Comparison of ENCODE assay signal across 11 mouse cellular contexts in genomic region chr9:116802602-116803001, GRCm38 (mm10).
DNase-seq lines count a peak whose midpoint lies in the region; ATAC-seq and TF ChIP-seq lines count a peak whose summit lies in the region.
"Had no signal": no experiment of that assay in that cellular context is flagged by ENCODE, and none has a peak within 500 bp of the region (broad histone marks: within the 10 kb centered on the region; RNA-seq: fewer than 3 reads in every experiment).

No protein-coding gene starts in this region.

- CTCF ChIA-PET in Patski (lab: Charles Lee) = no interaction called here

- DNase-seq in gastrocnemius, adult 18-20 months (ENCODE audit: low spot score) = peak; percentile 12
- no peak for DNase-seq in gastrocnemius, postnatal 14 days
- peak in 1 of 2 experiments; percentile 12 for DNase-seq in layer of hippocampus, adult 2 months (ENCODE audit: low spot score in 2 of 2)
- no peak for DNase-seq in layer of hippocampus, postnatal 25 days (ENCODE audit: extremely low spot score in 1 of 2, low spot score in 1 of 2)
- no peak for DNase-seq in Patski (ENCODE audit: low read depth, low spot score)
- DNase-seq in cerebellum, postnatal 36 days = no peak
- DNase-seq: thymus, postnatal 4 days had no signal

- POLR2A ChIA-PET in Patski (lab: Charles Lee) = interaction anchor here (0.6 kb wide), 1 partner anchor 12 kb away, joined by 4 read pairs; no protein-coding TSS in a partner anchor

- no peak overlapping the region for H3K27ac ChIP-seq in layer of hippocampus, adult 2 months
- H3K27ac ChIP-seq in cortical plate, adult 2 months (ENCODE audit: insufficient read depth, low read length) = no peak overlapping the region
- H3K27ac ChIP-seq: hindbrain, embryonic 14.5 days; lung, embryonic 15.5 days had no signal

- in situ Hi-C loops in Patski (cut with MboI; ENCODE audit: low pct_unique_long_range_greater_than_20kb) = no loop called here

- peak; percentile 73 for TF ChIP-seq CTCF in layer of hippocampus, adult 2 months (conservative IDR thresholded peaks at IDR 0.05)
- peak; percentile 29 for TF ChIP-seq CTCF in Patski (IDR thresholded peaks at IDR 0.05)
- peak; percentile 38; the same call in 1 of the 2 replicates for TF ChIP-seq CTCF in cortical plate, adult 2 months (IDR thresholded peaks at IDR 0.05; ENCODE audit: extremely low read depth, insufficient read depth, low read length)

- TF ChIP-seq POLR2A in cortical plate, adult 2 months (IDR thresholded peaks at IDR 0.05; ENCODE audit: extremely low read depth, insufficient read depth, low read length) = no peak

- intact Hi-C loops in gastrocnemius, postnatal 14 days (cut with DNase I; ENCODE audit: low total_unique reads) = no loop called here

- no peaks in the 10 kb centered on the region for H3K27me3 ChIP-seq in Patski
- H3K27me3 ChIP-seq: lung, embryonic 15.5 days had no signal

- H3K4me3 ChIP-seq in layer of hippocampus, adult 2 months = no peak overlapping the region
- H3K4me3 ChIP-seq in cortical plate, adult 2 months (ENCODE audit: insufficient read depth, low read length) = no peak overlapping the region
- H3K4me3 ChIP-seq: lung, embryonic 15.5 days had no signal

- no peak for ATAC-seq in Patski
- no peak for ATAC-seq in frontal cortex, adult (ENCODE audit: low TSS enrichment)

- H3K4me1 ChIP-seq in cortical plate, adult 2 months (ENCODE audit: control insufficient read depth, insufficient read depth, low read length) = peaks cover 2% of the 10 kb centered on the region; the same call in 1 of the 2 replicates
